8 mouse cellular contexts compared by ENCODE assay signal in genomic region chr14:60484996-60485888, GRCm38 (mm10).
DNase-seq lines count a peak whose midpoint lies in the region; ATAC-seq and TF ChIP-seq lines count a peak whose summit lies in the region.

No protein-coding gene starts in this region.

- H3K9ac ChIP-seq in embryonic facial prominence, embryonic 14.5 days (ENCODE audit: low read depth, low read length): peak overlapping the region; percentile 38; the same call in 1 of the 2 replicates
- peak overlapping the region; percentile 32 for H3K9ac ChIP-seq in lung, embryonic 14.5 days

- peak; percentile 96 for ATAC-seq in embryonic facial prominence, embryonic 14.5 days (ENCODE audit: low read depth)
- ATAC-seq in lung, embryonic 14.5 days (ENCODE audit: insufficient read depth): peak; percentile 73

- H3K27me3 ChIP-seq in embryonic facial prominence, embryonic 14.5 days (replicated peaks; ENCODE audit: control insufficient read depth, insufficient read depth, low read length): peaks cover 11% of the 10 kb centered on the region; the same call in 1 of the 2 replicates
- peaks cover 7% of the 10 kb centered on the region for H3K27me3 ChIP-seq in hindbrain, embryonic 10.5 days (ENCODE audit: insufficient read depth, poor library complexity, severe bottlenecking)
- peaks cover 27% of the 10 kb centered on the region for H3K27me3 ChIP-seq in lung, embryonic 14.5 days (ENCODE audit: insufficient read depth, low read length)

- peak overlapping the region; percentile 73 for H3K4me2 ChIP-seq in embryonic facial prominence, embryonic 14.5 days (ENCODE audit: low read depth, low read length)
- peak overlapping the region; percentile 72 for H3K4me2 ChIP-seq in lung, embryonic 14.5 days

- peaks cover 4% of the 10 kb centered on the region; the same call in 1 of the 2 replicates for H3K9me3 ChIP-seq in embryonic facial prominence, embryonic 14.5 days (ENCODE audit: control insufficient read depth, low read length)
- H3K9me3 ChIP-seq in hindbrain, embryonic 10.5 days: no peaks in the 10 kb centered on the region
- no peaks in the 10 kb centered on the region for H3K9me3 ChIP-seq in lung, embryonic 14.5 days (ENCODE audit: low read depth, low read length)

- no peak overlapping the region; the same call in 1 of the 2 replicates for H3K27ac ChIP-seq in embryonic facial prominence, embryonic 14.5 days (replicated peaks; ENCODE audit: low read depth, low read length)
- peak overlapping the region; percentile 91 for H3K27ac ChIP-seq in hindbrain, embryonic 10.5 days
- no peak overlapping the region for H3K27ac ChIP-seq in lung, embryonic 14.5 days (ENCODE audit: low read depth)

- peak overlapping the region; percentile 42 for H3K4me3 ChIP-seq in embryonic facial prominence, embryonic 14.5 days (ENCODE audit: low read depth, low read length)
- peak overlapping the region; percentile 63 for H3K4me3 ChIP-seq in hindbrain, embryonic 10.5 days
- peak overlapping the region; percentile 33 for H3K4me3 ChIP-seq in lung, embryonic 14.5 days (ENCODE audit: low read depth, low read length)

- H3K4me1 ChIP-seq in embryonic facial prominence, embryonic 14.5 days (ENCODE audit: control insufficient read depth, insufficient read depth, low read length): peaks cover 16% of the 10 kb centered on the region; the same call in 1 of the 2 replicates
- H3K4me1 ChIP-seq in hindbrain, embryonic 10.5 days (replicated peaks): peaks cover 38% of the 10 kb centered on the region
- no peaks in the 10 kb centered on the region for H3K4me1 ChIP-seq in lung, embryonic 14.5 days (ENCODE audit: insufficient read depth)

- TF ChIP-seq CTCF in lung, embryonic 14.5 days (IDR thresholded peaks at IDR 0.05; ENCODE audit: low read depth): no peak

- WGBS in embryonic facial prominence, embryonic 14.5 days: under 1% methylated on average over 38 of the region's 38 CpGs
- under 1% methylated on average over 38 of the region's 38 CpGs for WGBS in hindbrain, embryonic 10.5 days
- 1% methylated on average over 38 of the region's 38 CpGs for WGBS in lung, embryonic 14.5 days

- DNase-seq in B cell, adult 2 months: peak; percentile 65 to 67
- DNase-seq in adrenal gland, postnatal 14 days: peak; percentile 77
- peak; percentile 92 for DNase-seq in embryonic facial prominence, embryonic 14.5 days (ENCODE audit: low spot score)
- DNase-seq in hindbrain, embryonic 10.5 days (ENCODE audit: low spot score): peak; percentile 95
- DNase-seq in layer of hippocampus, adult 9-11 months: peak; percentile 51
- peak; percentile 76 for DNase-seq in lung, embryonic 14.5 days
- DNase-seq in ovary, adult 18-20 months (ENCODE audit: low spot score): peak; percentile 57
- peak; percentile 70 to 72 for DNase-seq in thymus, postnatal 10 days (ENCODE audit: low spot score in 2 of 2)

- H3K36me3 ChIP-seq in embryonic facial prominence, embryonic 14.5 days (ENCODE audit: control insufficient read depth, insufficient read depth, low read length): no peaks in the 10 kb centered on the region
- no peaks in the 10 kb centered on the region for H3K36me3 ChIP-seq in hindbrain, embryonic 10.5 days
- H3K36me3 ChIP-seq in lung, embryonic 14.5 days (ENCODE audit: insufficient read depth): no peaks in the 10 kb centered on the region
